Mouse (Mus musculus): Measurements from ENCODE around the gene Fat3.

Gene Fat3

DNA sequence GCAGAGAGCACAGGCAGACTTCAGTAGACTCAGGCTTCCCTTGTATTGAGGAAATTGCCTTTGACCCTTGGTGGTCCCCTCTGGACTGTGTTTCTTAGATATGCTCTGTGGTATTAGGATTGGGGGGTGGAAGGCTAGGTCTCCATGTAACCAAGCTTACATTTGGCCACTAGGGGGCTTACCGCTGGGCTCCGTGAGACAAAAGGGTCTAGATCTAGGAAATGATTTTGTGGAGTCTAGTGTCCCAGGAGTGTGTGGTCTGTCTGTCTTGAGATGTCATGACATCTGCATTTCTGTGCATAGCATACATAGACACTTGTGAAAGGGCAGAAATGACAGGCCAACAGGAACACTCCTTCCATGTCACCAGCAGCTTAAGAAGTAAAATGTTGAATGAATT lies 561.5 kb downstream of the Fat3 start:
- peak; percentile 11 for DNase-seq

DNA sequence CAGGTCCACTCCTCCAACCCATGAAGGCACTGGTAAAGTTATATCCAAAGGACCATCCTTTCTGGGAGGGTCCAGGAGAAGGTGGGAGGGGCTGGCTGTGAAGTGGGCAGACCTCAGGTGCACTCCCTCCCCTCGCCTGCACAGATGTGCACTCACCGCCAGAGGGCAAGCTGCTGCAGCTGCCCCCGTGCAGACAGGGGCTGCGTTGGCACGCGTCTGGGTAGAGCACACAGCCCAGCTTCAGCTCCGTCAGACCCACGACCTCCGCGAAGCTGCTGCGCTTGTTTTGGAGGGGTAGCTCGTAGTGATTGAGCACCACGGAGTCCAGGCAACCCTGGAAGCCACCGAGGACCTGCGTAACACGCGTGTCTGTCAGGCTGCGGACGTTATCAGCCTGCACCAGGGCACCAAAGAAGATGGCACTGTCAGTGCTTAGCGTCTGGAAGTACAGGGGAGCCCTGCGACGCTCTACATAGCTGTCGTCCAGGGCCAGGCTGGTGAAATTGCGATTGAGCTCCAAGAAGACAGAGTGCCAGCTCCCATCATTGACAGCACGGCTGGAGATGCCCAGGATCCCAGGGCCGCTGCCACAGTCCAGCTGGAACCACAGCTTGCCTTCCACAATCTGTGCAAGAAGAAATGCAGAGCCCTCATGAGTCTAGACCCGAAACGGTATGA lies 563.1 kb downstream of the Fat3 start:
- peak; percentile 12 for DNase-seq

- DNase-seq = no peak
These were observed 570.1 kb downstream of the Fat3 start for GRCm38 (mm10) chr9:15930928-15931443.

GRCm38 (mm10) chr9:15928331-15928730 lies 572.8 kb downstream of the Fat3 start:
- DNase-seq = no peak

DNA sequence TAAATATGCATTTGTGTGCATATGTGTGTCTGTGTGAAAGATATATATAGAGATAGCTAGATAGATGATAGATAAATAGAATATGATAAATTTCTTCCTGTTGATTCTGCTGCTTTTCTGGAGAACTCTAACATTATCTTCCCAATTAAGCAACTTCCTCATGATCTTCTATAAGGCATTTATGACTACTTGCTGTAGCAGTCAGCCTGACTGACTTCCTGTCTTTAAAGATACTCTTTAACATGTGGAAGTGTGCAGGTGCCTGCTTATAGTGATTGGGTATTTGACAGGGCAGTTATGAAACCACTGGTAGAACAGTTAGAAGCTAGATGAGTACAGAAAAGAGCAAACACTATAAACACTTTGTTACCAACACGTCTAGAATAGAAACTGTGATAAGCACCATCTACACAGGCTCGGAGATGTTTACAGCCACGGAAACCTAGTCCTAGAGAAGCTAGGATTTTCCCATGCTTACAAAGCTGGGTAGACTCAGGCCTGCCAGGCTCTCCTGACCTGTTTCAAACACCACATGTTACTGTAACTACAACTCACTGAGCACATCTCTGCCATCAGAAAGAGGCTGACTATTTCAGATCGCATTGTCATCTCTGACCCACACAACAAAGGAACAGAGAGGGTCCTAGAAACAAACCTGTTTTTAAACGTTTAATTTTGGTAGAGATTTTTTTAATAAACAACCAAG lies 573.6 kb downstream of the Fat3 start:
- no peak for DNase-seq

GRCm38 (mm10) chr9:15925237-15925636 lies 575.8 kb downstream of the Fat3 start:
- no peak for DNase-seq

GRCm38 (mm10) chr9:15920271-15920670 lies 580.8 kb downstream of the Fat3 start:
- no peak for DNase-seq

DNA sequence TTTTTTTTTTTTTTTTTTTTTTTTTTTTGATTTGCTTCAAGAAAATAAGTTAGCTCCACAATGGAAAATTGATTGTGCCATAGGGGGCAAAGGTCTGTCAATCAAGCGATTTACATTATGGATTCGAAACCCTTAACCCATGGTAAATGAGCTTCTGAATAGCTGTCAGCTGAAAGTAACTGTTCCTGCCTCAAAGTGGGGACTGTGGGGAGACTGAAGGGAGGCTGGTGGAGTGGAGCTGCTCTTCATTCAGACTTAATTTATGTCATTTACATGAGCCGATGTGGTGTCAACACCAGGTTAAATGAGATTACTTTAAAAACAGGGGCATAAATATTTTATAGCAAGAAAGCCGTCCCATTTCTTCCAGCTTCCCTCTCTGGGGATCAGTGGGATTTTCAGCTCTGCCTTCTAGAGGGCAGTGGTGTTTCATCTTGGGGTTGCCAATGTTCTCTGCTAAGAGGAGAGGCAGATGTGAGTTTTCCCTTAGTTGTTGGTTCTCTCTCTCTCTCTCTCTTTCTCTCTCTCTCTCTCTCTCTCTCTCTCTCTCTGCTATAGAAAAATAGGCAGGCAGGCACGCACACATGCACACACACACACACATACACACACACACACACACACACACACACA lies 581.6 kb downstream of the Fat3 start:
- no peak for DNase-seq

DNA sequence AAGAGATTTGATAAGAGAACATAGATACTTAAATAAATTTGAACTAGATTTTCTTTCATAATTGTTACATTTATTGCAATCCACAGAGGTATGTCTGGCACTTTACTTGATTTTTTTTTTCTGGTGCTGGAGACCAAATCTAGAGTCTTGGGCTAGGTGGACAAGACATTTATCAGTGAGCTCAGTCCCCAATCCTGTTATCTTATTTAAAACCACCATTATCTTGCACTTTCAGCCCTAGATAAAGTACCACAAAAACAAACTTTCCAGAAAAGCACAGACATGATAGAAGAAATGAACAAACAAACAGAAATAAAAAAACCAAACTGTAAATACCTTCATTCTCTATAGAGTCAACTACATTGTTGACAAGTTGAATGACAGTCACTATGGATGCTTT lies 584.5 kb downstream of the Fat3 start:
- DNase-seq = no peak

DNA sequence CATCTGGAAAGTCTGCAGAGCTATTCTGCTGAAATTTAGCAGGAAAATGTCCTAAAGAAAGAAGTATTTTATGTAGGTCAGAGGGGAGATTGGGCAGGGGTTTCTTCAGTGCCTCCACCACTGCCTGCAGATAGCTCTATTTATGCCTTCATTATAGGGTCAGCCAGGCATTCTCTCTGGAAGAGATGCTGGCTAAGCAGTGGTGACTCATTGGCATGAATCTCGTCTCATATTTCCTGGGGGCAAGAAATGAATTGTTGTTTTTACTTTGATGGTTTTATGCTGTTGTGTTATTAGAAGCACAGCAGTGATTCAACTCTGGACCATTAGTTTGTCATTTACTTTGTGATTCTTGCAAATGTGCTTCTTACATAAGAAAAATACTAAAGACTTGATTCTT lies 588.4 kb downstream of the Fat3 start:
- DNase-seq = no peak

- DNase-seq = no peak
These were observed 591.5 kb downstream of the Fat3 start for GRCm38 (mm10) chr9:15909397-15910113.

DNA sequence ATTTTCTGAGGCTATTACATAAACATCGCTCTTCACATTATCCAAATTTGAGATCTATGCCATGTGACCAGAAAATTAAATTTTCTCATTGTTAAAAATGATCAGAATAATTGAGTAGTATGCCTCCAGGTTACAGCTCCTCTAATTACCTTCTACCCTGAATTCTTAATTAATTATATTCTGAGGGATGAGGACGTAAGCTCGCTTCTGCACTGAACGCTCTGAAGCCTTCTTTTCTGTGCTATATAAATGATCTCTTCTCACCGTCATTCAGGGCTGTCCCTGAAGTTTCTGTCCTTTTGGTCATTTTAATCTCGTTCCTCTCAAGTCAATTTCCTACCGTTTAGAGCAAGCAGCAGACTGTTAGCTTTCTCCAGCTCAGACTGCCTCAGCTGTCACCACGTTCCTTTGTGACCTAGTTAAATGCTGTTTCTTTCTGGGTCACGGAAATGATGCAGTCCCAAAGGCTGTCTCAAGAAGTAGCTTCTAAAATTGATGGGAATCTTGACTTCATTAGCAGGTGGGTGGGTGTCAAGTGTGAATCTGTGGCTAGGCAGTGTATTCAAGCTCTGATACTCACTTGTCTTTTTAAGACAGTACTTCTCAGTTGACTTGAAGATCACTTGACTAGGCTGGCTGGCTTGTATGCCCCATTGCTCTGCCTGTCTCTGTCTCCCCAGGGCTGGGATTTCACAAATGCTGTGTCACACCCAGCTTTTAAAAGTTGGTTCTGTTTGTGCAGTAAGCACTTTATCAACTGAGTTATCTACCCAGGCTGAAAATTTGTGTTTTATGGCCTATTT lies 596.9 kb downstream of the Fat3 start:
- no peak for DNase-seq

GRCm38 (mm10) chr9:15898112-15898511 lies 603.0 kb downstream of the Fat3 start:
- DNase-seq = no peak

DNA sequence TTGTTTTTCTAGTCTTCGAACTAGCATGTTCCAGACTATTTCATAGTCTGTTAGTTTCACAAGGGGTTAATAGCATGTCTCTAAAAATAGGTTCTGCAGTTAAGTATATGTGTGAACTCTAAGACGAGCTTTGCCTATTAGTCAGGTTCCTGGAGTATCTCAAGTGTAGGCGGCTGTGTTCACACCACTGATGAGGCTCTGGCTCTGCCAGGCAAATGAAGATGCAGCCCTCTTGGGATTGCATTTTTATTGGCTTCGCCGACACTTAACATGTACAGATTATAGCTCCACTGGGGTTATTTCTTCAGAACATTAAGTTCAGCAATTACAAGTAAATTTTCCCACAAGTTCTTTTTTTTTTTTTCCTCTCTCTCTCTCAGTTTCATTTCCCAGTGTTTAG lies 614.3 kb downstream of the Fat3 start:
- DNase-seq = no peak

DNA sequence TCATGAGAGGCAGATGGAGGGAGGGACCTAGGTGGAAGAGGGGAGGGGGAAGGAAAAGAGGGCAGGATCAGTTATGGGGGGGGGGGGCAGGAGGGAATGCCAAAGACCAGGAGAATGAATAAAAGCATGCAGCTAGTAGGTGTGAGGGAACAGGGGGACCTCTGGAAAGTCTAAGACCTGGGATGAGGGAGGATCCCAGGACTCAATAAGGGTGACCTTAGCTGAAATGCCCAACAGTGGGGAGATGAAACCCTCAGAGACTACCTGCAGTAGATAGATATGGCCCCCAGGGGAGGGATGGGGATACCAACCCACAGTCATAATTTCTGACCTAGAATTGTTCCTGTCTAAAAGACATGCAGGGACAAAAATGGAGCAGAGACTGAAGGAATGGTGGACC lies 620.3 kb downstream of the Fat3 start:
- DNase-seq = no peak

GRCm38 (mm10) chr9:15880160-15880603 lies 620.9 kb downstream of the Fat3 start:
- DNase-seq = peak; percentile 19

DNA sequence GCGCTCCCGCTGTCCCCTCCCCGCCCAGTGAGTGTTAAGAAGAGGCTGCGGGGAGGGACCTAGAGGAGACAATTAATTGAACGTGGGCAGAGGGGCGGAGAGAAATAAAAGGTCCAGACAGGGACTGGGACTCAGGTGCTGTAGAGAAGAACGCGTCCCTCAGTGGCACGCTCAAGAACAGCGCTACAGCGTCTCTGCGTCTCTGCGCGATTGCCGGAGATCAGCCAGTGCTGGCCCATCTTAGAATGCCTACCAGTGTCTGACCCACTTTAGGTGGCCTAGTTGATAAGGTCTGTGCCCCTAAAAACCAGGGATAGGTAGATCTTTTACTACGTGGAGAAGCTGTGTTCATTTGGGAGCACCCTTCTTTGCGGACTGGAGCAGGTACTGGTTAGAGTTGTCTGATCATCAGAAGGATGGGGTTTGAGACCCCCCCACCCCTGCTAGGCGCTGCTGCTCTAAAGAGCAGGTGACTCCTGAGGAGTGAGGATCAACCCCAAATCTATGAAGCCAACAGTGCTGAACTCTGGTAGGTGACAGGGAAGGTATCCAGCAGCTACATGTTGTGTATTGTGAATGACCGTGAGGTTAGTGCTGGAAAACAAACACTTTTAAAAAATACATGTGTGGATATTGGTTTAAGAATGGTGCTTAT lies 626.5 kb downstream of the Fat3 start, which contains the start of gene Mtnr1b:
TSS of gene Mtnr1b (minus strand) at position 51 of the 655 bp plus-strand sequence.
- no peak for DNase-seq

DNA sequence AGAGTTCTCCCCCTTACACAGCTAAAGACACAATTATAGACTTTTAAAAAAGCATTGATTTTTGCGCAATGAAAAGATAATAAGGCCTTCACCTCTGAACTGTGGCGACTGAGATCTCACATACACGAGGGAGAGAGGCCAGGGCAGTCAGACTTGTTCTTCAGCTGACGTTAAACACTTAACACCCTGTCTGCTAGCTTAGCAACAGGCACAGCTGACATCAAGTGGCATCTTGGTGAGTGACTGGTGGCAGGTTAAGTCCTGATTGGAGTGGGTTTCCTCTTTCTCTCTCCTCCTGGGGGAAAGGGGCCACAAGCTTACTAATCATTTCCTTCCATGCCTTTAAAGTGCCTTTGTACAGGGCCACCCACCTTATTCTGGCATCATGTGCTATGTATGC lies 631.1 kb downstream of the Fat3 start:
- no peak for DNase-seq

GRCm38 (mm10) chr9:15869456-15869855 lies 631.6 kb downstream of the Fat3 start:
- DNase-seq = no peak

GRCm38 (mm10) chr9:15866280-15867072 lies 634.6 kb downstream of the Fat3 start:
- DNase-seq = no peak

GRCm38 (mm10) chr9:15861402-15861801 lies 639.7 kb downstream of the Fat3 start:
- DNase-seq = no peak

All from thymus, postnatal 14 days (tissue).